Comparison of ENCODE assay signal across 9 mouse cellular contexts in genomic region chr17:56509707-56510472, GRCm38 (mm10). TPM values are rescaled to one million over a fixed set of nuclear protein-coding genes. Genes with fewer than 3 reads are reported as not detected.
DNase-seq lines count a peak whose midpoint lies in the region; ATAC-seq and TF ChIP-seq lines count a peak whose summit lies in the region.
"Had no signal": no experiment of that assay in that cellular context is flagged by ENCODE, and none has a peak within 500 bp of the region (broad histone marks: within the 10 kb centered on the region; RNA-seq: fewer than 3 reads in every experiment).

No protein-coding gene starts in this region.

- no peak for TF ChIP-seq CTCF in hindbrain, postnatal 0 days (IDR thresholded peaks at IDR 0.05; ENCODE audit: low read depth)
- no peak for TF ChIP-seq CTCF in thymus, adult 2 months (IDR thresholded peaks at IDR 0.05; ENCODE audit: borderline replicate concordance, control insufficient read depth, extremely low read depth, insufficient read depth, low read length, poor library complexity)

- no peak for TF ChIP-seq POLR2A in thymus, adult 2 months (IDR thresholded peaks at IDR 0.05; ENCODE audit: control insufficient read depth, extremely low read depth, insufficient read depth, low read length, poor library complexity)

- DNase-seq in lung, postnatal 25 days (ENCODE audit: low spot score) = no peak
- peak; percentile 76 to 86 for DNase-seq in cerebellum, postnatal 25 days
- peak; percentile 88 for DNase-seq in hindbrain, postnatal 0 days (ENCODE audit: low spot score)
- DNase-seq in urinary bladder, postnatal 10 days (ENCODE audit: low spot score) = no peak
- no peak for DNase-seq in thymus, adult 2 months
- DNase-seq in urinary bladder, postnatal 25 days (ENCODE audit: low spot score) = no peak

- H3K27me3 ChIP-seq in lung, embryonic 16.5 days (ENCODE audit: control insufficient read depth, insufficient read depth, low read depth, low read length) = peaks cover 43% of the 10 kb centered on the region
- H3K27me3 ChIP-seq in hindbrain, postnatal 0 days (ENCODE audit: insufficient read depth, low read length) = peaks cover 18% of the 10 kb centered on the region
- peaks cover 61% of the 10 kb centered on the region for H3K27me3 ChIP-seq in midbrain, embryonic 12.5 days
- peaks cover 11% of the 10 kb centered on the region; the same call in 1 of the 2 replicates for H3K27me3 ChIP-seq in thymus, adult 2 months (ENCODE audit: control insufficient read depth, insufficient read depth, low read length)

- H3K36me3 ChIP-seq in lung, embryonic 16.5 days (ENCODE audit: control insufficient read depth, insufficient read depth, low read length) = no peaks in the 10 kb centered on the region
- H3K36me3 ChIP-seq in hindbrain, postnatal 0 days (ENCODE audit: insufficient read depth, low read length) = no peaks in the 10 kb centered on the region
- H3K36me3 ChIP-seq in midbrain, embryonic 12.5 days = no peaks in the 10 kb centered on the region
- no peaks in the 10 kb centered on the region for H3K36me3 ChIP-seq in thymus, adult 2 months (ENCODE audit: control insufficient read depth, insufficient read depth, low read length)

- 9% methylated on average over 33 of the region's 37 CpGs for WGBS in lung, embryonic 16.5 days
- WGBS in hindbrain, postnatal 0 days = 9% methylated on average over 30 of the region's 37 CpGs
- WGBS in midbrain, embryonic 12.5 days = 5% methylated on average over 33 of the region's 37 CpGs
- WGBS in thymus, adult 2 months = 33% methylated on average over 32 of the region's 37 CpGs

- peaks cover 5% of the 10 kb centered on the region; the same call in 1 of the 2 replicates for H3K9me3 ChIP-seq in lung, embryonic 16.5 days (ENCODE audit: control insufficient read depth, low read length)
- no peaks in the 10 kb centered on the region for H3K9me3 ChIP-seq in hindbrain, postnatal 0 days (ENCODE audit: low read length)
- no peaks in the 10 kb centered on the region for H3K9me3 ChIP-seq in midbrain, embryonic 12.5 days

- peaks cover 12% of the 10 kb centered on the region for H3K4me1 ChIP-seq in lung, embryonic 16.5 days (replicated peaks; ENCODE audit: control insufficient read depth, insufficient read depth, low read length)
- H3K4me1 ChIP-seq in hindbrain, postnatal 0 days (ENCODE audit: insufficient read depth, low read length) = peaks cover 19% of the 10 kb centered on the region; the same call in 1 of the 2 replicates
- peaks cover 51% of the 10 kb centered on the region for H3K4me1 ChIP-seq in midbrain, embryonic 12.5 days
- H3K4me1 ChIP-seq in thymus, adult 2 months (replicated peaks; ENCODE audit: control insufficient read depth, insufficient read depth, low read length) = peaks cover 13% of the 10 kb centered on the region

- H3K4me3 ChIP-seq in lung, embryonic 16.5 days (ENCODE audit: low read length) = 0 out of 2 replicates have a peak overlapping the region, but pooled peaks have one; percentile 15
- H3K4me3 ChIP-seq in hindbrain, postnatal 0 days (ENCODE audit: low read length) = no peak overlapping the region
- 0 out of 2 replicates have a peak overlapping the region, but pooled peaks have one; percentile 10 for H3K4me3 ChIP-seq in midbrain, embryonic 12.5 days
- H3K4me3 ChIP-seq in thymus, adult 2 months (ENCODE audit: control insufficient read depth, insufficient read depth, low read length) = no peak overlapping the region

- ATAC-seq in lung, embryonic 16.5 days (ENCODE audit: low read depth) = no peak
- ATAC-seq in hindbrain, postnatal 0 days = peak; percentile 41
- peak; percentile 16 for ATAC-seq in midbrain, embryonic 12.5 days (ENCODE audit: low FRiP score, low read depth)

- H3K4me2 ChIP-seq in lung, embryonic 16.5 days (ENCODE audit: low read depth, low read length) = no peak overlapping the region
- peak overlapping the region; percentile 28; the same call in 1 of the 2 replicates for H3K4me2 ChIP-seq in hindbrain, postnatal 0 days (ENCODE audit: low read depth, low read length)
- peak overlapping the region; percentile 17 for H3K4me2 ChIP-seq in midbrain, embryonic 12.5 days (replicated peaks)

- H3K27ac ChIP-seq in lung, embryonic 16.5 days (ENCODE audit: low read length) = no peak overlapping the region
- peak overlapping the region; percentile 41; the same call in 1 of the 2 replicates for H3K27ac ChIP-seq in hindbrain, postnatal 0 days
- H3K27ac ChIP-seq in midbrain, embryonic 12.5 days (replicated peaks) = peak overlapping the region; percentile 71
- H3K27ac ChIP-seq in thymus, adult 2 months (ENCODE audit: control insufficient read depth, insufficient read depth, low read length) = no peak overlapping the region

- no peak overlapping the region for H3K9ac ChIP-seq in lung, embryonic 16.5 days (ENCODE audit: low read length)
- no peak overlapping the region for H3K9ac ChIP-seq in hindbrain, postnatal 0 days (replicated peaks; ENCODE audit: low read length)
- H3K9ac ChIP-seq in midbrain, embryonic 12.5 days (replicated peaks) = no peak overlapping the region

RNA-seq across cellular contexts. Expression of gene Znrf4, which starts 2.3 kb away (rescaled TPM):
- polyA plus RNA-seq in lung, embryonic 16.5 days (2015; fragmentation: Nextera tagmentation; extraction: Ambion mirVana) = not detected in 2 replicates
- not detected in 2 replicates for total RNA-seq in hindbrain, postnatal 0 days (2014; rRNA removed)
- not detected in 2 replicates for polyA plus RNA-seq in hindbrain, postnatal 0 days (2015; fragmentation: Nextera tagmentation; extraction: Ambion mirVana)
- not detected in 2 replicates for polyA plus RNA-seq in midbrain, embryonic 12.5 days (2016; fragmentation: Nextera tagmentation; extraction: Ambion mirVana)
- 0.67 TPM in 1 of 2 replicates, not detected in the other for polyA plus RNA-seq in thymus, adult 2 months (2012; rRNA removed)
- total RNA-seq: layer of hippocampus, postnatal 36 days had no signal

RNA-seq across cellular contexts. Expression of gene Ptprs, which starts 33.6 kb away (rescaled TPM):
- polyA plus RNA-seq in lung, embryonic 16.5 days (2015; fragmentation: Nextera tagmentation; extraction: Ambion mirVana) = 59.1 and 59.9 TPM in 2 replicates
- 869 and 913 TPM in 2 replicates for total RNA-seq in hindbrain, postnatal 0 days (2014; rRNA removed)
- 196 and 198 TPM in 2 replicates for polyA plus RNA-seq in hindbrain, postnatal 0 days (2015; fragmentation: Nextera tagmentation; extraction: Ambion mirVana)
- polyA plus RNA-seq in midbrain, embryonic 12.5 days (2016; fragmentation: Nextera tagmentation; extraction: Ambion mirVana) = 290 and 332 TPM in 2 replicates
- polyA plus RNA-seq in thymus, adult 2 months (2012; rRNA removed) = 235 and 305 TPM in 2 replicates

RNA-seq across cellular contexts. Expression of gene Gm20219, which starts 44.3 kb away (rescaled TPM):
- 4.8 and 4.9 TPM in 2 replicates for polyA plus RNA-seq in lung, embryonic 16.5 days (2015; fragmentation: Nextera tagmentation; extraction: Ambion mirVana)
- total RNA-seq in hindbrain, postnatal 0 days (2014; rRNA removed) = 0.10 and 0.54 TPM in 2 replicates
- polyA plus RNA-seq in hindbrain, postnatal 0 days (2015; fragmentation: Nextera tagmentation; extraction: Ambion mirVana) = 0.37 and 0.55 TPM in 2 replicates
- 1.6 and 1.9 TPM in 2 replicates for polyA plus RNA-seq in midbrain, embryonic 12.5 days (2016; fragmentation: Nextera tagmentation; extraction: Ambion mirVana)
- 10.6 and 13.1 TPM in 2 replicates for polyA plus RNA-seq in thymus, adult 2 months (2012; rRNA removed)

Comparison
In these comparisons a context has a peak if more than half of its experiments do, and no peak if none do; other contexts are left out.
1. H3K27ac ChIP-seq: peak in hindbrain, postnatal 0 days (single experiment) and midbrain, embryonic 12.5 days (single experiment); none in lung, embryonic 16.5 days (single experiment) and thymus, adult 2 months (single experiment).
2. H3K4me3 ChIP-seq: peak in lung, embryonic 16.5 days (single experiment) and midbrain, embryonic 12.5 days (single experiment); none in hindbrain, postnatal 0 days (single experiment) and thymus, adult 2 months (single experiment).
3. DNase-seq: peak in cerebellum, postnatal 25 days (2 of 2) and hindbrain, postnatal 0 days (single experiment); none in lung, postnatal 25 days (single experiment), urinary bladder, postnatal 10 days (single experiment), thymus, adult 2 months (single experiment) and urinary bladder, postnatal 25 days (single experiment).